Mouse (Mus musculus) frontal cortex, adult (tissue): Measurements from ENCODE around the gene Tmem151a.
A peak's percentile ranks its signal among the peaks of the same experiment; 100 is the strongest.
"Not testable (repeated sequence)": the region's sequence is repeated elsewhere in the genome, so short reads cannot be mapped to it uniquely, and the experiment has no call there.

Source experiments
- ATAC-seq: cut with Nextera tagmentation; 2 replicates; pipeline ENCODE4 v1.9.2; 2017; ENCODE audit warnings: mild to moderate bottlenecking, moderate library complexity, mixed read lengths; ENCODE audit not compliant: low TSS enrichment

The Tmem151a gene

DNA sequence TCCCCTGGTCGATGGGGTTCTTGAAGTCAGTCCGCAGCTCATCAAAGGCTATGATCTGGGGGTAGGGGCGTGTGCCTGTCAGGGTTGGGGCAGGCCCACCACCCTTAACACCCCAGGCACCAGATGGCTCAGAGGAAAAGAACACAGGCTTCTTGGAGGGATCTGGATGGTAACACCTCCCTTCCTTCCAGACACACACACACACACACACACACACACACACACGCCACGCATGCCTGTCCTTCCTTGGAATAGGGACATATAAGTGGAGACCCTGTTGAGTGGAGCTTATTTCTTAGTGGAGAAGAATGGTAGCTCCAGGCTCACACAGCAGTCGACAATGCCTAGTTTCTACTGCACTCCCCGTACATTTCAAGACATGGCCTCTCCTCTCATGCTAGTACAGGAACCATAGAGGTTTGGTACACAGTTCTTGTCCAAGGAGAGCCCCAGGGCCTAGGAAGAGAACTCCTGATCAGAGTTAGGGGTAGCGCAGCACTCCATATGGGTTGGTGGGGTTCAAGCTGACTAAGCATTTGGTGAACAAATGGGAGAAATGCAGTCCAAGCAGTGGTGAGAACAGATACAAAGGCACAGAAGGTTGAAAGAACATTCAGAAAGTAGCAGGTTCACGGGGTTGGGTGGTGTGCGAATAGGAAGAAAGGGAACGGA, 9.6 kb upstream of the Tmem151a start:
- no peak for ATAC-seq

DNA sequence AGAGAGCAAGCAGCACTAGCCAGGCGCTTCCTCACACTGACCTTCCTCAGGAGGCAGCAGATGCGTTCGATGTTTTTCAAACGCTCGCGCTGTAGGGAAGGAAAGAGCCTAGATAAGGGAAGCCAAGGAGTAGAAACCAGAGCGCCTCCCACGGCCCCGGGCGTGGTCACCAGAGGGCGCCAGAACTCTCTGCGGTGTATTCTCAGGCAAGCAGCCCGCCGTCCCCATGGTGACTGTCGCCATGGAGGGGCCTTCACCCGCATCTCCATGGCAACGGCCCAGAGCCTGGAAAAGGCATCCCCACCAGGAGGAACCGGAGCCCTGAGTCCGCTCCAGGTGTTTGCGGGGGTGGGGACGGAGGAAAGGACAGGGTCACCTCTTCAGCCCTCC, 8.9 kb upstream of the Tmem151a start:
- peak; percentile 66 for ATAC-seq

DNA sequence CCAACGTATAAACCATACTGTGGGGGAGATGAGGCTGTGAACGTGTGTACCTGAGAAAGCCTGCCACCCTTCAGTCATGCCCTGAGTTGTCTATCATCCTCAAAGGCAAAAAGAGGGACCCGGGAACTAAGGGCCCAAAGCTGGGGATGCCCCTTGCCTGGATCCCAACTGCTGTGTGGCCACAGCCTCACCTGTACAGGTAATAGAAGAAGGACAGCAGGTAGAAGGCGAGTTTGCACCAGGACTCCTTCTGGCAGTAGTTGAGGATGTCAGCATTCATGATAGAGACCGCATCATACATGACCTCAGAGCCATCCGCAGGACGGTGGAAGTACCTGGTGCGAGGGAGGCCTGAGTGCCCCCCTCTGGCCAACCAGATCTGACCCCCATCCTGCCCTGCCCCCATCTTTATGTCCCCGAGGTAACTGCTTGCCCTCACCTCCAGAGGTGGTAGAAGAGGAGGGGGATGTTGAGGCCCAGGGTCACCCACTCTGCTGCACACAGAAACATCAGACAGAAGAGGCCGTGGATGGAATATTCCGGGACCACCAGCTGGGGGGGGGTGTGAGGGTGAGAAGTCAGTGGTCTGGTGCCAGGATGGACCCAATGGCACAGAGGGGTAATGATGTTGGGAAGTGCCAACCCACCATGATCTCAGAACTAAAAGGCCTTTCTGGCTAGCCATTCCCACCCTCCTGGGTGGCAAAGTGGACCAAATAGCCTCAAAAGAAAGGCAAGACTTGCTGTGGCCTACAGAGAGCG, 8.3 kb upstream of the Tmem151a start:
- no peak for ATAC-seq

DNA sequence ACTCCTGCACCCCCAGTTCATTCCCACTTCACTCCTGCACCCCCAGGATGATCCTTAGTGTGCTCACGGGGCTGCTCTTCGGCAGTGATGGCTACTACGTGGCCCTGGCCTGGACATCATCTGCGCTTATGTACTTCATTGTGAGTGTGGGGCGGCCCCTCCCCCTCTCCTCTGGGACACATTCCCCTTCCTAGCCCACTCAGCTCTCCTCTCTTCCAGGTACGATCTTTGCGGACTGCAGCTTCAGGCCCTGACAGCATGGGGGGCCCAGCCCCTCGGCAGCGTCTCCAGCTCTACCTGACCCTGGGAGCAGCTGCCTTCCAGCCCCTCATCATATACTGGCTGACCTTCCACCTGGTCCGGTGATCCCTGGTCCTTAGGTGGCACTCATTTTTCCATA, 6.8 kb upstream of the Tmem151a start:
- ATAC-seq = no peak

DNA sequence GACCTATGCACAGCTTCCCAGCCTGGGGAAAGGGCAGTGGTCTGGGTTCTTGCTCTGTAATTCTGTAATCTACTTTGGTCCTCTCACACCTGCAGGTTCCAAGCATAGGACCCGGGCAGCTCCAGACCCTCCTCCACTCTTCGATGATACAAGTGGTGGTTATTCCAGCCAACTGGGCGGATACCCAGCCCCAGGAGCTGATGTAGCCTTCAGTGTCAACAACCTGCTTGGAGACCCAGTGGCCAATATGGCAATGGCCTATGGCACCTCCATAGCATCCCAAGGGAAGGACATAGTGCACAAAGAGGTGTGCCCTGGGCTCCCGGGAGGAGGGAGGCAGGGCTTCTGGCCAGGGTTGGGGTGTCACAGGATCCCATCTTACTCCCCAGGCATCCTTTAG, 4.0 kb upstream of the Tmem151a start:
- ATAC-seq = no peak

DNA sequence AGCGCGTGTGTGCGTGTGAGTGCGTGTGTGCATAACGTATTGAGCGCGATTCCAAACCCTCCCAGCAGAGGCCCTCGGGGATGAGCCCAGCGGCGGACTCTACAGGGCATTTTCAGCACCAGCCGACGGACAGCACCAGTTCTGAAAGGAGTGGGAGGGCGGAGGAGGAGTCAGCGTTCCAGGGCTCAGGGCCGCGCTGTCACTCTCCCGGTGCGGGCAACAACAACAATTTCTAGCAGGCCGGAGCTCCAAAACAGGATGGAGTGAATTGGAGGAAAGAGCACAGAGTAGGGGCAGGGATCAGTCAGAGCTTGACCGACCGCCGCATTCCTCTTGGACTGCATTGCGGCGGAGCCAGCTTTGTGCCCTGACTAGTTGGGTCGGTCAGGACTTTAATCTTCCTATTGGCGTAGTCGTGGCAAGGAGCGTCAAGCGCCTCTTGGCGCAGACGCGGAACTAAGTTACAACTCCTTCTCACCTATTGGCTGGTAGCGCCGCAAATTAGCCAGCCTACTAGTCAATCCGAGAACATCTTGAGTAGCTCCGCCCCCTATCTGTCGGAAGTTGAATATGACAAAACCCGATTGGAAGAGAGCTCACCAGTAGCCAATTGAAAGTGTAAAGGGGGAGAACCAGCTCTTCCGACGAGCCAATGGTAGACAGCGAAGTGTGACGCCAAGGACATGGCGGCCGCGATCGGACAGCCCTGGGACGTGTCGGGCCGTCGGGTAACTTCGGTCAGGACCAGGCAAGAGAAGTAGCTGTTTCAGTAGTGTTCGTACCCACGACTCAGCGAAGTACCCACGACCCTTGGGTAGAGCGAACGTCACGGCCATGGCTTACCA, 2.8 kb upstream of the Tmem151a start, which contains the start of gene Yif1a:
TSS of gene Yif1a (plus strand) at position 655 of the 845 bp plus-strand sequence.
- ATAC-seq = peak; percentile 71

DNA sequence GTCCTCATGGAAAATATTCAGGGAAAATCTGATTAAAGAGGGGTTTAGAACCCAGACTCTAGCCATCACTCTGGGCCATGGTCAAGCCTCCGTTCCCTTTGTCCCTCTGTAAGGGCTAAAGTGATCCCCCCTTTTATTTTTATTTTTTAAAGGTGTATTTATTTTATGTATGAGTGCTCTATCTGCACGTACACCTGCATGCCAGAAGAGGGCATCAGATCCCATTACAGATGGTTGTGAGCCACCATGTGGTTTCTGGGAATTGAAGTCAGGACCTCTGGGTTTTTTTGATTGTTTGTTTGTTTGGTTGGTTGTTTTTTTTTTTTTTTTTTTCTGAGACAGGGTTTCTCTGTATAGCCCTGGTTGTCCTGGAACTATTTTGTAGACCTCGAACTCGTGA, 1.2 kb upstream of the Tmem151a start:
- ATAC-seq = not testable (repeated sequence)

DNA sequence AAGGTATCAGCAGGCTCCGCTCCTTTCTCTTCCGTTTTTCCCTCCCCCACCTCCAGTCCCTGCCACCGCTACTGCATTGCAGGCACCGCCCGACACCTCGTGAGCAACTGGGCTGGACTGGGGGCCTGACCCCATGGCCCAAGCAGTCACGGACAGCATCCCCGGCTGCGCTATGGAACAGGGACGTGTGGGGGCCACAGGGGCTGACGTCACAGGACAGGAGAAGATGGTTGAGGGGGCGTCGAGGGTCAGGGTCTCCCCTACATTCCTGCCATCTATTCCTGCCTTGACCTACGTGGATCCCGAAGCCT, 542 bp downstream of the Tmem151a start:
- no peak for ATAC-seq

DNA sequence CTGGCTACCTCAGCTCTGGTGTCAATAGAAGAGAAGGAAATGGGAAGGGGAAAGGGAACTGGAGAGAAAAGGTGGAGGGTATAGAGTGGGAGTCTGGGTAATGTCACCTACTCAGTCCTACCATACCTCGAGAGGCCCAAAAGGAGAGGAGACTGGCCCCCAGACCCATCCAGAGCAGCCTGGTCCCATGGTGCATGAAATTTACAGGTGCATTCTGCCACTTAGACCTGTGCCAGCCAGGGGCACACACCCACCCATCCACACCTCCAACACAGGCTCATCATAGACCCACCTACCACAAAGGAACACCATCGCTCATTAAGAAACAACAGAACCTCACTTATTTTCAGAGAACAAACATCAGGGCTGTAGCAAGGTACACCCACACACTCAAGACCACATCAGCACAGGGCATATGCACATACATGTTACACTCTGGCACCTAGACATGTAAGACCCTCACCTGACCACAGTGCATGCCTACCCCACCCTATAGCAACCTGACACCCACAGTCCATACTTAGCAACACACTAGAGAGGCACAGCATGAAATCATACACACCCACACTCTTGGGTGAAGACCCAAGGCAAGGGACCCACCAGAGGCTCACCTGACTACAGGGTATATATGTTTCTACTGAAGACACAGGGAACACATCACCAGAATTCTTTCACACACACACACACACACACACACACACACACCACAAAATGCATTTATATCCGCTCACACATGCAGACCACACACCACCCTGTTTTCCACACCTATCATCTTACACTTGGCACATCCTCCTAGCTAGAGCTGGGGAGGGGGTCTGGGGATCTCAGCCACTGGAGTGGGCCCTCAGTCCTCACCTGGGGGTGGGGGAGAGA, 1.1 kb downstream of the Tmem151a start:
- no peak for ATAC-seq

DNA sequence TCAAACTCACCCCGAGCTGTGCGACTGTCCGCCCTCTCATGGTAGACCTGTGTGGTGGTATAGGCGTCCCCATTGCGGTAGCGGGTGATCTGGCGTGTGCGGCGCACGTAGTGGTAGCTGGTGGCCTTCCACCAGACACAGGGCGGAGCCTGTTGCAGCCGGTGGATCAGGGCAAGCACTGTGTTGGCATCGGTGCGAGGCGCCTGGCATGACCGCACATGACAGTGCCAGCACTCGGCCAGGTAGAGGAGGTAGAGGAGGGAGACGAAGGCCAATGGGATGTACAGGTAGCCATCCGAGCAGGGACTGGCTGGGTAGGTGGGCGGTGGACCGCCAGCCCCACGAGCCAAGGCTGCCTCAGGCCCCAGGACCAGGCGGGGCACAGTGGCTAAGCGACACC, 2.7 kb downstream of the Tmem151a start:
- ATAC-seq = no peak

DNA sequence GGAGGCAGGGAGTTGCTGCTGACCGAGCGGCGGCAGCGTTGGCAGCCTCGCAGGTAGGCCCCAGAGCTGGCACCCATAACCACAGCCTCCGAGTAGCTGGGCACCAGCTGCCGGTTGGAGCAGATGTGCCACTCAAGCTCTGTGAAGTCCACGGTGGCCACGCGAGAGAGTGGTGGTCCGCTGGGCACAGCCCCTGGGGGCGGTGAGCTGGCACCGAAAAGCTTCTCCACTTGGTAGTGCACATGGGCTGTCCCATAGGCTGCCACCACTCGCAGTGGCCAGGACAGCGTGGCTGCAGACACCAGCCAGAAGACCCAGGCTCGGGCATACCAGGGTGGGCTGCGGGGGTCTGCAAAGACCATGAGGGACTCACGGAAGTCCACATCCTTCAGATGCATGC, 3.3 kb downstream of the Tmem151a start:
- ATAC-seq = no peak

DNA sequence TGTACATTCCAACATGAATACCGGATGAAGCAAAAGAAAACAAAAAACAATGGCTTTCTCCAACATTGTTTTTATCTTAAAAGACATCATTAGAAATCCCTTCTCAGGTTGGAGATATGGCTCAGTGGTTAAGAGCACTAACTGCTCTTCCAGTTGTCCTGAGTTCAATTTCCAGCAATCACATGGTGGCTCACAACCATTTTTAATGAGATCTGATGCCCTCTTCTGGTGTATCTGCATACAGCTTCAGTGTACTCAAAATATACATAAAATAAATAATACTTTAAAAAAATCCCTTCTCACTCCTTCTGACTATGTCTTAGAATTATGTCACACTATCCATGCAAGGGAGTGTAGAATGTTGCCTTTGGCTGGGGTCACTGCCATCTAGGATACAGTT, 6.1 kb downstream of the Tmem151a start:
- no peak for ATAC-seq

DNA sequence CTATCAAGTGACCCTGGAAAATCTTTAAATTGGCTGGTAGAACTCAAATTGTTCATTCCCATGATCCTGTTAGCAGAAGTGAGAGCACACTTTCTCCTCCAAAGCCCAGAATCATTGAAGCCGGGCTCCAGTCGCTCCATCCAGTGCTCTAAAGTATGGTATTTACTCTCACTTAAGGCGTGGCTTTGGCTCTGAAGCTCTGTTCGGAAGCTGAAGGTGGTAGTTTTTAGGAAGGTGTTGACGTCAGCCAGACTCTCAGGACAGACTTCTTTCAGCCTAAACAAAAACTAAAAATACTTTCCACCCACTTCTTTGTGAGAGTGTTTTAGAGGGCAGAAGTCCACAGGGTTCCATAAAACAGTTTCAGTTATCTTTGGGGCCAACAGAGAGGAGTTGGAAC, 11.8 kb downstream of the Tmem151a start:
- ATAC-seq = peak; percentile 61; the same call in 1 of the 2 replicates

DNA sequence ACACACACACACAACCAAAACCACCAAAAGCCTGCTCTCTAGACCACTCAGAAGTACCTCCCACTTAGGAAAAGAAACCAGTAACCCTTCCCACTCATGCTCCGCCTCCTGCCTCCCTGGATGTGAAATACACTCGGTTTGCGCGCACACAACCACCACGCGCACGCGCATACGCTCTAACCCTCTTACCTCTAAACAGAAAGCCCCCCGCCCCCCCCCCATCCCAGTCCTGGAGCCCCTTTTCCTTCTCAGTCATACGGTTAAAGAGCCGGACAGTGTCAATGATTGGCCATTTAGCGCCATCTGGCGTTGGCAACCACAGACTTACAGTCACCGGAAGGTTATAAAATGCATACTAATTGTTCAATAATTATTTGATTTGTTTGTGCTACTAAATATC, 12.3 kb downstream of the Tmem151a start:
- no peak for ATAC-seq

DNA sequence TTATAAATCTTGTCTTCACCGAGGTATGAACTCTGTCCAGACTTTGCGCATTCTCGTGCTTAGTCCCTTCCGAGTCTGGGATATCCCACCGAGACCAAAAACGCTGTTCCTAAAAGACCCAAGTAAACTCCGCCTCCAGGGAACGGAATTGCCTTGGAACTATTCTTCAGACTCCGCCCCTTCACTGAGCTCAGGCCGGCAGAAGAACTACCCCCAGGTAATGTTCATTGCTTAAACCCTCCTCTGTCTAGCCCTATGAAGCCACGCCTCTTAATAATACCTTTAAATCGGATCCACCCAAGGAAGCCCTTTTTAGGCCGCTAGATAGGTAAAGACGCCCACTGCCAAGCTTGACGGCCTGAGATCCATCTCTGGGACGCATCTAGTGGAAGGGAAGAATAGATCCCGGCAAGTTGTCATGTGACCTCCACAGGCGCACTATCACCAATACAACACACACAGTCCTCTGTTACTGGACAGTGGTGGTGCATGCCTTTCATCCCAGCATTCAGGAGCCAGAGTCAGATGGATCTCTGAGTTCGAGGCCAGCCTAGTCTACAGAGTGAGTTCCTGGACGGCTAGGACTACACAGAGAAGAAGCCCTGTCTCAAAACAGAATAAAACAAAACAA, 12.8 kb downstream of the Tmem151a start:
- no peak for ATAC-seq

DNA sequence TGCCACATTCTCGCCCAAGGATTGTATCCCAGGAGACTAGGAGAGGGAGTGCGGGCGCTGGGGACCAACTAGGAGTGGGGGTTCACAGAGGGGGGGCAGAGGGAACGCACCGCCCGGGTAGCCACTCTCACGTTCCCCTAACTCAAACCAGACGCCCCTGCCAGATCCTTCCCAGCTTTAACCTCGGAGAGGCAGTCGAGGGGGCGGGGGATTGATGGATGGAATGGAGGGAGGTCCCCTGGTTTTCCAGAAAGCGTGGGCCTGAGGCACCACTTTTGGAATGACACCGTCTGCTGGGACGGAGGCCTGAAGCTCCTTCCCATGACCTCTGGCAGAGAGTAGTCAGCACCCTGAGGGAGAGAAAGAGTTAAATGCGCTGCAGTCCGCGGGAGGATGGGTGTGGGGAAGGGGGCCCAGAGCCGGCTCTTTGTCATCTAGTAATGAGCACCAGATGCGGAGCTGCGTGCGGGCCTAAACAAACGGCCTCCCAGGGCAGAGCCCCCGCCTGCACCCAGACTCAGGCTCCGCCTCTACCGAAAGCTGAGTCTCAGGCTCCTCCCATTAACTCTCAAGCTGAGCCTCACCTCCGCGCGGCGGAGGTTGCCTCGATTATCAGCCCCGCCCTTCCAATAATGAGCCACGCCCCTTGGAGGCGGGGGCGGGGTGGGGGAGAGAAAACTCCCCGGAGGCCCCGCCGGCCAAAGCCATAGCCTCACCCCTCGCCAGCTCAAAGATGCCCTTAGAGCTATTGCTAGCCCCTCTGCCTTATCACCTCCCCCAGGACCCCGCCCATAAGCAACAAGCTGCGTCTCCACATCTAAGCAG, 13.6 kb downstream of the Tmem151a start:
- ATAC-seq = no peak

DNA sequence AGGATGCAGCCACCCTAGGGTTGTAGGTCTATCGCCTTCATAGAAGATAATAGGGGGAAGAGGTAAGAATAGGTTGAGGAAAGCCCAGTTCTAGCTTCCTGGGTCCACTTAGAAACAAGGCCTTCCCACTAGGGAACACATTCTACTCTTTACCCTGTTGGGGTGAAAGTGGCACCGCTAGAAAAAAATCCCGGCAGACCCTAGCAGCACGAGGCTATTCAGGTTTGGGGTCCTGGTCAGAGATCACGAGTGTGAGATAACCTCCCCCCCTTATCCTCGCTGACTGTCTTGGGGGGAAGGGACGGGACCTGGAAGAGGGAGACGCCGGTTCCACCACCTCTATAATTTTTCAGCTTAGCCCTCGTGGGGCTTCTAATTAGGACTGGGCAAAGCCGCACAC, 14.3 kb downstream of the Tmem151a start:
- no peak for ATAC-seq

DNA sequence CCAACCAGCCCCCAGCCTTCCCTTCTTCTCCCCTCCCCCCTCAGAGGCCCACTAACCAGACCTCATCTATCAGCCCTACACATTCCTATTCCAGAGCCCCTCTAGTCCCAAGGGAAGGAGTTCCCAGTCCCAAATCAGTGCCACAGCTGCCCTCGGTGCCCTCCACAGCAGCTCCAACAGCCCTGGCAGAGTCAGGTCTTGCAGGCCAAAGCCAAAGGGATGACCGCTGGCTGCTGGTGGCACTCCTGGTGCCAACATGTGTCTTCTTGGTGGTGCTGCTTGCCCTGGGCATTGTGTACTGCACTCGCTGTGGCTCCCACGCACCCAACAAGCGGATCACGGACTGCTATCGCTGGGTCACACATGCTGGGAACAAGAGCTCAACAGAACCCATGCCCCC, 15.4 kb downstream of the Tmem151a start:
- ATAC-seq = no peak

DNA sequence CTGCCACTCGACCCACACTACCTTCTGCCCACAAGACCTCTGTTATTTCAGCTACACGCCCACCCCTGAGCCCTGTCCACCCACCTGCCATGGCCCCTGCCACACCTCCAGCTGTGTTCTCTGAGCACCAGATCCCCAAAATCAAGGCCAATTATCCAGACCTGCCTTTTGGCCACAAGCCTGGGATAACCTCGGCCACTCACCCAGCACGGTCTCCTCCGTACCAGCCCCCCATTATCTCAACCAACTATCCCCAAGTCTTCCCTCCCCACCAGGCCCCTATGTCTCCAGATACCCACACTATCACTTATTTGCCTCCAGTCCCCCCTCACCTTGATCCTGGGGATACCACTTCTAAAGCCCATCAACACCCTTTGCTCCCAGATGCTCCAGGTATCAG, 15.8 kb downstream of the Tmem151a start:
- ATAC-seq = no peak

DNA sequence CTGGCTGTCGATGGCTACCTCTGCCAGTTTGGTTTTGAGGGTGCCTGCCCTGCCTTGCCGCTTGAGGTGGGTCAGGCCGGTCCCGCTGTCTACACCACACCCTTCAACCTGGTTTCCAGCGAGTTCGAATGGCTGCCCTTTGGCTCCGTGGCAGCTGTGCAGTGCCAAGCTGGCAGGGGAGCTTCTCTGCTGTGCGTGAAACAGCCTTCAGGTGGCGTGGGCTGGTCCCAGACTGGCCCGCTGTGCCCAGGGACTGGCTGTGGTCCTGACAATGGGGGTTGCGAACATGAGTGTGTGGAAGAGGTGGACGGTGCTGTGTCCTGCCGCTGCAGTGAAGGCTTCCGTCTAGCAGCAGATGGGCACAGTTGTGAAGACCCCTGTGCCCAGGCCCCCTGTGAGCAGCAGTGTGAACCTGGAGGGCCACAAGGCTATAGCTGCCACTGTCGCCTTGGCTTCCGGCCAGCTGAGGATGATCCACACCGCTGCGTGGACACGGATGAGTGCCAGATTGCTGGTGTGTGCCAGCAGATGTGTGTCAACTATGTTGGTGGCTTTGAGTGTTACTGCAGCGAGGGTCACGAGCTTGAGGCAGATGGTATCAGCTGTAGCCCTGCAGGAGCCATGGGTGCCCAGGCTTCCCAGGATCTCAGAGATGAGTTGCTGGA, 16.6 kb downstream of the Tmem151a start:
- ATAC-seq = no peak
